Mouse (Mus musculus) induced T-regulatory cell, adult 2 months (primary cell): ENCODE data around the gene Rgs12.

Source experiments
- DNase-seq: peaks from one replicate; pipeline ENCODE4 v3.0.0-alpha.2; 2012; ENCODE audit warnings: low read depth

Gene Rgs12

GRCm38 (mm10) chr5:35084913-35085312, 135.7 kb downstream of the Rgs12 start:
- DNase-seq: no peak

GRCm38 (mm10) chr5:35088785-35089613, 139.8 kb downstream of the Rgs12 start:
- DNase-seq: peak; percentile 75
